Mouse (Mus musculus) embryonic facial prominence, embryonic 14.5 days (tissue): ENCODE measurements at regions not wholly inside any gene's neighbourhood (a gene's known extent, or its start where the extent isn't known, plus 50 kb on each side); places are given as distances from the start of the nearest gene placed in this dataset.

ENCODE experiments used
- ATAC-seq: fragments of 200-750 bp; cut with Nextera tagmentation; 2 replicates; pipeline ENCODE4 v1.8.0; 2017; ENCODE audit warnings: low read depth, moderate number of reproducible peaks, moderate TSS enrichment
- DNase-seq: peaks from one replicate; pipeline ENCODE4 v3.0.0-alpha.2; 2015; ENCODE audit warnings: low spot score
- H3K27ac ChIP-seq: fragments of 300-500 bp; sonication (generic); replicated peaks from 2 replicates; pipeline ENCODE4 v1.5.1; 2014; ENCODE audit warnings: low read depth, mild to moderate bottlenecking, low read length, moderate library complexity
- H3K27me3 ChIP-seq: fragments of 300-500 bp; sonication (generic); replicated peaks from 2 replicates; pipeline ENCODE4 v1.6.1; 2014; ENCODE audit warnings: low read length; ENCODE audit not compliant: control insufficient read depth, insufficient read depth
- H3K36me3 ChIP-seq: fragments of 300-500 bp; sonication (generic); 2 replicates; pipeline ENCODE4 v1.6.1; 2014; ENCODE audit warnings: low read length, mixed read lengths; ENCODE audit not compliant: control insufficient read depth, insufficient read depth
- H3K4me1 ChIP-seq: fragments of 300-500 bp; sonication (generic); 2 replicates; pipeline ENCODE4 v1.6.1; 2014; ENCODE audit warnings: antibody characterized with exemption, low read length; ENCODE audit not compliant: control insufficient read depth, insufficient read depth
- H3K4me2 ChIP-seq: fragments of 300-500 bp; sonication (generic); 2 replicates; pipeline ENCODE4 v1.6.1; 2014; ENCODE audit warnings: low read depth, mild to moderate bottlenecking, low read length, moderate library complexity, mixed read lengths
- H3K4me3 ChIP-seq: fragments of 300-500 bp; sonication (generic); 2 replicates; pipeline ENCODE4 v1.5.1; 2014; ENCODE audit warnings: low read depth, mild to moderate bottlenecking, low read length
- H3K9ac ChIP-seq: fragments of 300-500 bp; sonication (generic); 2 replicates; pipeline ENCODE4 v1.6.1; 2014; ENCODE audit warnings: low read depth, mild to moderate bottlenecking, low read length, moderate library complexity, mixed read lengths
- H3K9me3 ChIP-seq: fragments of 300-500 bp; sonication (generic); 2 replicates; pipeline ENCODE4 v1.6.1; 2016; ENCODE audit warnings: low read length; ENCODE audit not compliant: control insufficient read depth
- WGBS: fragments of 180-500 bp; shearing (Covaris S2); extraction: QIAGEN DNeasy Blood & Tissue Kit; methylation state at CpG from one replicate; pipeline ENCODE4 v1.1.7; 2014; 5-methylcytosine and 5-hydroxymethylcytosine counted together

DNA sequence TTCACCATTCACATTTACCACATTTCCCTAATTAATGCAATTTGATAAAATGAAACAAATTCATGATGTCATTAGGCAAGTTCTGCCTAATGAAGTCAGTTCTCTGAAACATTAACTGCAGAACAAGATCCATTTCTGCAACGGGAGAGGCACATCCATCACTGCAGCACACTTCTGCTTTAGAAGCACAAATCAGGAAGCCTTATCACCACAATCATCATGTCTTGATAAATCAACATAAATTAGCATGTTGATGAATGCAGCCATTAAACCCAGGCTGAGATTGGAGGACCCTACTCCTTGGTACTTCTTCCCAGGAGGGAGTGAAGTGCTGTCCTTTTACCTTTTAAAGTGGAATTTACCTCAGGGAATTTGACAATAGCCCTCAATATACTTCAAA, 1195.4 kb downstream of the Defb40 start:
- H3K36me3 ChIP-seq = no peaks in the 10 kb centered on the region
- ATAC-seq (no peak), DNase-seq (no peak)
- no peaks in the 10 kb centered on the region for H3K9me3 ChIP-seq
- H3K4me2 ChIP-seq = no peak overlapping the region
- 54% methylated on average over 1 of the region's 1 CpGs for WGBS
- no peak overlapping the region for H3K9ac ChIP-seq
- H3K4me3 ChIP-seq = no peak overlapping the region
- H3K27ac ChIP-seq = no peak overlapping the region
- no peaks in the 10 kb centered on the region for H3K4me1 ChIP-seq
- no peaks in the 10 kb centered on the region for H3K27me3 ChIP-seq

DNA sequence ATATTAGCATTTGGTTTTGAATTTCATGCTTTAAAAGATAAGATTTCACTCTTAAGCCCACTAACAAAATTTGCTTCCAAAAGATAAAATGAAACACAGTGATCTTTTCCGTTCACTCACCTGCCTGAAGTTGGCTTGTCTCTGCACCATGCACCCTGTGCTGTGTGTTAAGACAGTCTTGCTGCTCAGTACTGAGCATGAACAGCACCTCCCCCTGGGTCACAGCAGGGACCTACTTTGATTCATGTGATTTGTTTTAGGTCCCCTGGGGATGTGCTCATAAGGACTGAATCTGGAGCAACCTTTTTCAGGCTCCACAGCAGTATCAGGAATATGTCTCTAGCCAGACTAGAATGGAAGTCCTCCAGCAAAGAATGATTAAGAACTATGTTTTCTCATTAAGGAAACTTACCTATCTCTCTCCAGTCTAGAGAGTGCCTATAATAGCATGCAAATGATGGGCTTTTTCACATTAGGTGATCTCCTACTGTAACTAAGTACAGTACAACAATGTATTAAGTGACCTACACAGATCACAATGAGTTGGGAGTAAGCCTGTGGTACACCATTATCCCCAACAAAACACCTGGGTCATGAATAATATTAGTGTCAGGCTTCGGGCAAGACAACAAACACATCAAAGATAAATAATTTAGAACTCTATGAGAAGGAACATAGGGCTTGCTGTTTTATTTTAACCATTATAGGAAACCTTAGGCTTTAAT, 1196.3 kb downstream of the Defb40 start:
- Histone ChIP-seq H3K27me3 (no peaks in the 10 kb centered on the region), H3K36me3 (no peaks in the 10 kb centered on the region), H3K27ac (no peak overlapping the region), H3K4me2 (no peak overlapping the region), H3K4me1 (no peaks in the 10 kb centered on the region), H3K9me3 (no peaks in the 10 kb centered on the region), H3K4me3 (no peak overlapping the region), H3K9ac (no peak overlapping the region)
- 79% methylated on average over 2 of the region's 2 CpGs for whole genome bisulfite sequencing
- DNase-seq (no peak), ATAC-seq (no peak)

DNA sequence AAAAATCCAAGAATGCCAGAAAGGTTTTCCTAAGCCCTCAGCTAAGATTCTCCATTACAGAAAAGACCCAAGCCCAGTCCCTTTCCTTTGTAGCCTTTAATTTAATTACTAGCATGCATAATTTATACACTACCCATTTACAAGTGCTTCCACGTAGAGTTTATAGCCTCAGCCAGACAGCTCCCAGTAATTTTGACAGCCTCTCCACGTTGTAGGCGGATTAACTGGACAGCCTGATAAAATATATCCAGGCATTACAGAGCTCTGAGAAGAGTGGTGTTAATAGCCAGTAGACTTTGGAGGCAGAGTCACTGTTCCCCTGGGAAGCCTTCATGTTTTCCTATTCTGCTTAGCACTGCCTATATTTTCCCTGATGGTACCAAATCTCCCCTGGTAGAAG, 1202.6 kb downstream of the Defb40 start:
- 60% methylated on average over 3 of the region's 3 CpGs for WGBS
- ATAC-seq (no peak), DNase-seq (no peak)
- H3K4me1 ChIP-seq = no peaks in the 10 kb centered on the region
- H3K27me3 ChIP-seq = no peaks in the 10 kb centered on the region
- H3K9me3 ChIP-seq = no peaks in the 10 kb centered on the region
- H3K4me3 ChIP-seq = no peak overlapping the region
- H3K4me2 ChIP-seq = no peak overlapping the region
- no peaks in the 10 kb centered on the region for H3K36me3 ChIP-seq
- no peak overlapping the region for H3K9ac ChIP-seq
- no peak overlapping the region for H3K27ac ChIP-seq

DNA sequence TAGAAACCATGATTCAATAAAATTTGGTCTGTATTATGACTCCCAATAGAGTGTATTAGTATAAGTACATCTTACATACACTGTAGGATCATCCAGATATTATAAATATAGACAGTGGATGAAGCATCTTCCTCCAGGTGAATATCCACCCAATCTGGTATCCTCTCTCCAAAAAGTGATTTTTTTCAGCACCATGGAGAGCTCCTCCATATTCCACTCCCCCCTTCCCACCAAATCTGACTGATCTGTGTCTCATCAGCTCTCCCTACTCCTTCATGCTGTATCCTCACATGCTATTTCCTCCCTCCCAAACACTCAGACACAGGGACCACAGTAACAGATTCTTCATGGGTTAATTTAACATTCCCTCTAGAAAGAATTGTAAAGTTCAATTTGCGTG, 1204.7 kb downstream of the Defb40 start:
- Histone ChIP-seq H3K4me3 (no peak overlapping the region), H3K4me1 (no peaks in the 10 kb centered on the region), H3K9ac (no peak overlapping the region), H3K27ac (no peak overlapping the region), H3K27me3 (no peaks in the 10 kb centered on the region), H3K4me2 (no peak overlapping the region), H3K9me3 (no peaks in the 10 kb centered on the region), H3K36me3 (no peaks in the 10 kb centered on the region)
- 83% methylated on average over 1 of the region's 1 CpGs for WGBS
- ATAC-seq (no peak), DNase-seq (peak; percentile 6)

DNA sequence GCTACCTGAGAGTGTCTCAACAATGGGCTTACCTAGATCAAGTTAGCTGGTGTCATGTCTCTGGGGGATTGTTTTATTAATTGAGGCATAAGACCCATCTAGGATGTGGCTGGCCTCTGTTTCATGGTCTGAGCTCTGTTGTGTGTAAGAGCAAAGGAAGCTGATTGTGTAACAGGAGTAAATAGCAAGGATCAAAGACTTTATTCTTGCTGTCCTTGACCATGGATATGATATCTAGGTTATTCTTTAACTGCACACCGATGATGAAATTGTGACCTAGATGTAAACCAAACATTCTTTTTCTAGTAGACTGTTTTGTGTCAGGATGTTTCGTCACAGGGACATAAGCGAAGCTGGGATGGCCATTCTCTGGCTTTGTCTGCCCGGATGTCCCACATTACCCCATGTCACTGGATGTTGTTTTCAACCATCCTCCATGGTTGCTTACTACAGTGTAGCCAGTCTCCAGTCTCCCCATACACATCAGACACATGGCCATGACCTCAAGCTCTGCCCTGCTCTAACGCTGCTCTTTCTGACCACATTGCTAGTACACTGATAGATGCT, 1210.5 kb downstream of the Defb40 start:
- Histone ChIP-seq H3K4me3 (no peak overlapping the region), H3K27ac (no peak overlapping the region), H3K36me3 (no peaks in the 10 kb centered on the region), H3K4me2 (no peak overlapping the region), H3K9ac (no peak overlapping the region), H3K9me3 (no peaks in the 10 kb centered on the region), H3K4me1 (no peaks in the 10 kb centered on the region), H3K27me3 (no peaks in the 10 kb centered on the region)
- DNase-seq (no peak), ATAC-seq (no peak)
- WGBS = 92% methylated on average over 5 of the region's 5 CpGs

DNA sequence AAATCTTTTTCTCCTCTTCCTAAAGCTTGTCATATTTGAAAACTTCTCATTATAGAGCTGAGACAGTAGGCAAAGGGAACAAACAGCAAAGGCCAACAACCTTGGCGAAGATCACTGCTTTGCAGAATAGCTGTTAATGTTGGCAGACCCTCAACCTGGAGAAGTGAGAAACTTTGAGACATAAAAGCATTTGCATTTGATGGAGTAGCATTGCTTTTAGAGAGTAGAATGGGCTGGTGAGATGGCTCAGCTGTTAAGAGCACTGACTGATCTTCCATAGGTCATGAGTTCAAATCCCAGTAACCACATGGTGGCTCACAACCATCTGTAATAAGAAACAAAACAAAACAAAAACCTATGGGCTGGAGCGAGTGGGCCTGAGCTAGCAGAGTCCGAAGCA, 1253.4 kb downstream of the Defb40 start:
- no peak overlapping the region for H3K4me3 ChIP-seq
- H3K4me1 ChIP-seq = no peaks in the 10 kb centered on the region
- no peaks in the 10 kb centered on the region for H3K9me3 ChIP-seq
- H3K9ac ChIP-seq = no peak overlapping the region
- ATAC-seq (no peak), DNase-seq (no peak)
- no peaks in the 10 kb centered on the region for H3K36me3 ChIP-seq
- 78% methylated on average over 3 of the region's 3 CpGs for WGBS
- H3K4me2 ChIP-seq = no peak overlapping the region
- H3K27me3 ChIP-seq = no peaks in the 10 kb centered on the region
- no peak overlapping the region for H3K27ac ChIP-seq

DNA sequence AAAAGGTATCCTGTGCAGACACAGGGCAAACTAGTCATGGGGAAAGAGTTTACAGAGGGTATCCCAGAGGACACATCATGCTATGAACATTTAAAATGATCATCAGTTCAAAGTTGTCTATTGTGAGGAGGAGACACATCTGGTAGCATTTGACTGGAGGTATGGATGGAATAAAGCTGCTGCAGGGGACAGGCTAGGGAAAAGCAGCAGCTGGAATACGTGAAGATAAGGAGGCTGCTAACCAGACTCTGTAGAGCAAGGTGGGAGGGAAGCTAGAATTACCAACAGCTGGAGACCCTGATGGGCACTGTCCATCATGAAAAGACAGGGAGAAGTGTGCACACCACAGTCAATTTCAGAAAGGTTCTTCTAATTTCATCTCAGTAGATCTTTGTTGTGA, 1268.9 kb downstream of the Defb40 start:
- Histone ChIP-seq H3K4me1 (no peaks in the 10 kb centered on the region), H3K4me3 (no peak overlapping the region), H3K27me3 (no peaks in the 10 kb centered on the region), H3K9ac (no peak overlapping the region), H3K27ac (no peak overlapping the region), H3K36me3 (no peaks in the 10 kb centered on the region), H3K4me2 (no peak overlapping the region), H3K9me3 (no peaks in the 10 kb centered on the region)
- ATAC-seq (no peak), DNase-seq (no peak)
- 32% methylated on average over 1 of the region's 1 CpGs for WGBS

DNA sequence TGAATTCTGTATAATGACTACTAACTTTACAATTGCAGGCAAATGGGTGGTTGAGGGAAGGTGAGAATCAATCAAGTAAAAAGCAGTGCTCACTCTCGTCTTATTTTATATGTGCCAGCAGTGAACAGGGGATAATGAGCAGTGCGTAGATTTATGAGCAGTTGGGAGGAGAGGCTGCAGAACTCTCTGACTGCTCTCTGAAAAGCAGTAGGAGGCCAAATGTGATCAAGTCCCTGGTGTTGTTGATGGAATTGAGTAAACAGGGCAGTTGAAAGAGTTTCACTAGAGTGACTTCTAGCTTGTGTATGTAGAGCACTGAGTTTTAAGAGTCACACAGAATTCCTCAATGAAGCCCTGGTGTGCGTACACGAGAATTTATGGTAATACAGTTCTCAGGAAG, 1269.6 kb downstream of the Defb40 start:
- Histone ChIP-seq H3K27ac (no peak overlapping the region), H3K36me3 (no peaks in the 10 kb centered on the region), H3K4me2 (no peak overlapping the region), H3K9me3 (no peaks in the 10 kb centered on the region), H3K4me1 (no peaks in the 10 kb centered on the region), H3K9ac (no peak overlapping the region), H3K4me3 (no peak overlapping the region), H3K27me3 (no peaks in the 10 kb centered on the region)
- 78% methylated on average over 4 of the region's 4 CpGs for WGBS
- DNase-seq = no peak
- no peak for ATAC-seq

DNA sequence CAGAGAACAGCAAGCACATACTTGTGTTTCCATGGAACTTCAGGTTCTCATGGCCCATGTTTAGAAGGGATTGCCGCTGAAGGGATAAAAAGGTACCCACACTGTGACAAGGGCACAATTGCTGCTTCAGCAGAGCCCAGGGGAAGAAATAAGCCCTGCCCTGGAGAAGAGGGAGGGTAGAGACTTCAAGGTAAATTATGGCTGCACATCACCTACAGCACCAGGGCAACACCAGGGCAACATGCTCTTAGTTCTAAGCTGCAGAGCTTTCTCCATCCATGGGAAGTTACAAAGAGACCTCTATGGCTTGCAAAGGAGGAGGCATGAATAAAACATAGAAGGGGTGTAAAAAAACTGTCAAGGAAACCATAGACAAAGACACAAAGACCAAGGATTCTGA, 1273.8 kb downstream of the Defb40 start:
- Histone ChIP-seq H3K9ac (no peak overlapping the region), H3K27ac (no peak overlapping the region), H3K9me3 (no peaks in the 10 kb centered on the region), H3K4me3 (no peak overlapping the region), H3K27me3 (no peaks in the 10 kb centered on the region), H3K4me2 (no peak overlapping the region), H3K36me3 (no peaks in the 10 kb centered on the region), H3K4me1 (no peaks in the 10 kb centered on the region)
- ATAC-seq (no peak), DNase-seq (no peak)
- 92% methylated on average over 1 of the region's 1 CpGs for WGBS
